Mouse (Mus musculus): ENCODE measurements around the gene Riok1.

The Riok1 gene

DNA sequence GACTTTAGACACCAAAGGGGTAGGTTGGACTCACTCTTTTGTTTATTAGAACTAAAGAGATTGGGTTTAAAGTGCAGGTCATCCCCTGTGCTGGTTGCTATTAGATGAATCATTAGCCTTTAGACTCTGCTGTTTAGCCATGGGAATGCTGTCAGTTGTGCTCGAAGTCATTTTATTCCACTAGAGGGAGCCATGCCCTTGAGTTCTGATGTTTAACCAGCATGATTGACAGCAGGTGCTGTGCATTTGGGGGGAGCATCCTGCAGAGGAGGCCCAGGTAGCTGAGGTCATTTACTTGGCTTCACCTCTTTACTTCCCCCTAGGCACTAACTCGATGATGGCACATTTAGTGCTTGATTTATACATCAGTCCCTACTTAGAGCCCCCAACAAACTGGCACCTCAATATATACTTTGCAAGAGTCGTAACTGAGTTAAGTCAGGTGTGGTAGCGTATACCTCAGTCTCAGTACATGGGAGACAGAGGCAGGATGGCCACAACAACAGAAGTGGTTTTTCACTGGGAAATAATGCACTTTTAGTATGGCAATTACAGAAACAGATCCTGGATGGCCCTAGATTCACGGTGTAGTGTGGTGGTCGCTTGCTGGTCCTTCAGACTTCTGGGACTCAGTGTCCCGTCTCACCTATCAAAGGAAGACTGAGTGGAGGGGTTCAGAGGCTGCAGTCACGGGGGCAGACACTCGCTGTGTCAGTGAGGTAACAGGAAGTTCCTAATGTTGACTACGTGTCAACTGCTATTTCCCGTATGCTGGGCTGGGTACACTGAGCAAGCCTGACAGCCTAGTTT is 28.3 kb downstream of the Riok1 start:
- no peak for DNase-seq

DNA sequence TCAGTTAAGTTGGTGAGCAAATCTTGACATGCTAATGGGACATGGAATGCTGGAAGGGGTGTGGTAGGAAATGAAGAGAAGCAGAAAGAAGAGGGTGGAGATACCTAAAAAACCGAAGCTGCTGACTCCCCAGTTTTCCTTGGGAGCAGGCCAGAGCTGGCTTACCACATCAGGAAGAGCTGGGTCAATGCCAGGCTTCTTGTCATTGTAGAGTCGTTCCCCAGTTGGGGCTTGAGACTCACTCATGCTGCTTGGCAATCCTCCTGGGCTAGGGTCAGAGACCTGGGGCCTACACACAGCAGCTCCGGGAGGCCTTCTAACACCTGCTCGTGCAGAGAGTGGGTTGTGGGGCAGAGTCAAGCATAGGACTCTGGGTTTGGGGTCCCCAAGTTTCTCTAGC is 34.1 kb downstream of the Riok1 start:
- DNase-seq: no peak

DNA sequence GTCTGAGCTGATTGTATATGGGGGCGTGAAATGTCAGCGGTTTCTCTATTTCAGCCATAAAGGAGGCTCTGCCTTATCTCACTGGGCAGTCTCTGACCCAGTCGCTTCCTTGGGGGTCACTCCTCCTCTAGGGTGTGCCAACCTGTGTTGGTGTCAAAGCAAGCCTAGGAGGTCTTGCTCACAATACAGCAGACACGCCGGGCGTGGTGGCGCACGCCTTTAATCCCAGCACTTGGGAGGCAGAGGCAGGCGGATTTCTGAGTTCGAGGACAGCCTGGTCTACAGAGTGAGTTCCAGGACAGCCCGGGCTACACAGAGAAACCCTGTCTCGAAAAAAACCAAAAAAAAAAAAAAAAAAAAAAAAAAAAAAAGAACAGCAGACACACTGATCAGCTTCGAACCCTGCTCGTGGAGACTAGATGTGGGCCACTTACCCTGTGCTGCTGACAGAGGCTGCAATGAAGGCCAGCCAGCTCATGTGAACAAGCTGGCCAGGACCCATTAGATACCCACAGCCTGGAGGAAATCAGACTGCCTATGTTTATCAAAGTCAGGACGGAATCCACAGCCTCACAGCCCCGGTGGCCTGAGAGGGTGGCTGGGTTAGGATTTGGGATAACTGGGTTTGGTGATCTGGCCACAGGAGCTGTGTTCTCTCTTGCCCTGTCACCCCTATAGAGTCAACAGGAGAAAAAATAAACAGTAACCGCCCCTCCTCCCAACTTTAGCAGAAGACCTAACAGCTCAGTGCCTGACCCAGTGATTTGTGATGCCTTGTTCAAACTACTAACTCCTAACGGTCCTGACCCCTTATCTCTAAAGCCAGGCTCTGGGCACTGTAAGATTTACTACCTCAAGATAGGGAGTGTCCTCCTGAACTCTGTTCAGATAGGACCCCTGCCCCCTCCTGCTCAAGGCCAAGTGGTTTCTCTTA is 36.8 kb downstream of the Riok1 start:
- DNase-seq: no peak

DNA sequence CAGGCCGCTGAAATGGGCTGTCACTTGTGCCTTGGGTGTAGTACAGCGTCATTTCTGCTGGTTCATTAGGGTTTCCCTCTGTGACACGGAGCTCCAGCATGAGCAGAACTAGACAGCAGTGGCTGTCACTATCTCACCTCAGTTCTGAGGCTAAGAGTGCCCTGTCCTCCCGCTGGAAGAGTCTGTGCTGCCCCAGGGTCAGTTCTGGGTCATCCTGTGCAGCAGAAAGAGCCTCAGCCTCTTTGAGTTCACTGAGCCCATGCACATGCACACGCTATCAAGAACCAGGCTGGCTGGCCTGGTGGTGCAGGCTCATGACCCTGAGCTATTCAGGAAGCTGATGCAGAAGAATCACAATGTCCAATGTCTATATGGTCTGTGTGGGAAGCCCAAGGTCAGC is 37.6 kb downstream of the Riok1 start:
- DNase-seq: no peak

DNA sequence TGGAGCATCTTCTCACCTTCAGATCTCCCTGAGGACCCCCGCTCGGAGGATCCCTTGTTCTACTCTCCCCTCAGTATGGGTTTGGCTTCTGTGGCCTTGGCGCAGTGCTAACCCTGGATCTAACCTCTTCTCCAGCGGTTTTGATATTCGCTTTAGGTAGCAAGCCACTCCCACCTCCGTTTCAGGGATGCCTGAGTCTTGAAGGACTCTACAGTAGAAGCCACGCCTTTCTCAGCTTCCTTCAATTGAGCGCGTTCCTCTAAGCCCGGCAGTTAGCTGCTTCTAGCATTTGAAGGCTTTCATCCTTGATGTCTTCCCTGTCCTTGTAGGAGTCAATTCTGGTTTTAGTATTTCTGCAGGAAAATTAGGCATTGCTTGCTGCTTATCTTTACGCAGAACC is 40.3 kb downstream of the Riok1 start:
- no peak for DNase-seq

DNA sequence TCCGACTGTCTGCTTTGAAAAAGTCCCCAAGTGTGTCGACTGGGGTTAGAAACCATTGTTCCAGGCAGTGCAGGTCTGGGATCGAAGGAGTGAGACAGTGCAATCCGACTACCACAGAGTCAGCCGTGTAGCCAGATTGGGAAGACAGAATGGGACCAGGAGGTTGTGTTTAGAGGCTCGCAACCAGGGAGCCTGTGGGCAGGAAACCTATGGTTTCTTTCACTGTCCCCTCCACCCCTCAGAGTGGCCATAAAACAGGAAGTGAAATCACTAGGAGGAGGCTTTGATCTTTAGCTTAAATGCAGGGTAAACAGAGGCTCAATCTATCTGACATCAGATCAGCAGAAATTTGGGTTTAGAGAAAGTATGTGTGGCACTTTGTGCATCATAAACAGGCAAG is 42.0 kb downstream of the Riok1 start:
- no peak for DNase-seq

DNA sequence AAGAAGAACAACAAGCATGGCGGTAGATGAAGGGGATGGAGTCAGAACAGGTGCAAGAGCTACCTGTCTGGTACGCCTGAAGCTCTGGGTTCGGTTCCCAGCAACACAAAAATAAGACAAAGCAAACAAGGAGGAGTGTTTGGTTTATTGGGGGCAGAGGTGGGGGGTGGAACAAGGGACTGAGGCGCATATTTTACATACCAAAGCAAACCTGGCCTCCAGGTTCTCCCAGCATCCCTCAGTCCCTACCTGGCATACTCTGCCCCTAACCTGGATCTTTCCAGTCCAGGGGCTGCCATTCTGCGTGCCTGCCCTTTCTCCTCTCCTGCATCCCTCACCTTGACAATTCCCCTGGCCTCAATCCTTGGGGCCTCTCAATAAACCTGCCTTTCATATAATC is 42.6 kb downstream of the Riok1 start:
- no peak for DNase-seq

DNA sequence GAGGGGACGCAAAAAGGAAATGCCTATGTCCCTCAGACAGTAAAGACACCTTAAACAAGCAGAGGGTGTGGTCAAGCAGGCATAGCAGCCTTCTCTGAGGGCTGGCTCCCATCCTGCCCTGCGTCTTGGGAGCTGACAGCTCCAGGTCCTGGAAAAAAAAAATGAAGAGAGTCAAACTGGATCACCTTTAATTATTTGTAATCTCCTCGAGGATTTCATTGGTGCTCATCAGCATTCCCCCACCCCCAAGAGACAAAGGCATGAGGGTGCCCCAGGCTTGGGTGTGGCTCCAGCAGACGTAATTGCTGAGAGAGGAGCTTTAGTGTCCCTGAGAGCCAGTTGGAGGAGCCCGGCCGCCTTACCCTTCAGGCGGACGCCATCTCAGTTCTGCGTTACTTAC is 43.2 kb downstream of the Riok1 start:
- no peak for DNase-seq

DNA sequence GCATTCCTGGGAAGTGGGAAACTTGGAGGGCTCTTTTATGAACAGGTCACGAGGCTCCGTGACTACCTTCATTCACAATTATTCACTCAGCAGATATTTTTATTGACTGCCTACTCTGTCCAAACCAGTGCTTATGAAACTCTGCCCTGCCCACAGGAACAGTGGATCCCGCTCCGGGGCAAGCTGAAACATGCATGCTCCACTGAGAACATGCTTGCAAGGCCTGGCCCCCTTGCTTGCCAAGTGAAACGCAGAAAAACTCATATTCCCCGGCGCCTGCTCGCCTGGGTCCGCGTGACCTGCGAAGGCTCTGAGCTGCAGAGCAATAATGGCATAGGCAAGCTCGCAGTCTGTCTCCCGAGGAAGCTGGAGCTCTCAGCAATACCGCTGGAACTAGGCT is 43.9 kb downstream of the Riok1 start:
- no peak for DNase-seq

DNA sequence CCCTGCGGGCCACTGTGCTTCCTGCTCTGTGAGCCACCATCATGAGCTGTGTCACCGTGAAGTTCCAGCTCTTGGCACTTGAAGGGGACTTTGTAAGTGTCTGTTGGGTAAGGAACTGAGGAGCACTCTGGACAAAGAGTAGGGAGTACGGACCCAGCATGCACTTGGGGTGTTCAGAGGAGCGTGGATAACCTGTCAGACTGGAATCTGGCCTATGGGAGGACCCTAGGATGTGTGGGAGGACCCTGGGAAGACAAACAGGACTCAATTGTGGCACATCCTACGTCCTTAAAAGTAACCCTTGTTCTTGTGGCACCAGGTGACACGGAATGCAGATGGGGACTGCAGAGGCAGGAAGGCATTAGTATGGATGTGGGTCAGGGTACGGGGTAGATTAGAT is 44.4 kb downstream of the Riok1 start:
- no peak for DNase-seq

DNA sequence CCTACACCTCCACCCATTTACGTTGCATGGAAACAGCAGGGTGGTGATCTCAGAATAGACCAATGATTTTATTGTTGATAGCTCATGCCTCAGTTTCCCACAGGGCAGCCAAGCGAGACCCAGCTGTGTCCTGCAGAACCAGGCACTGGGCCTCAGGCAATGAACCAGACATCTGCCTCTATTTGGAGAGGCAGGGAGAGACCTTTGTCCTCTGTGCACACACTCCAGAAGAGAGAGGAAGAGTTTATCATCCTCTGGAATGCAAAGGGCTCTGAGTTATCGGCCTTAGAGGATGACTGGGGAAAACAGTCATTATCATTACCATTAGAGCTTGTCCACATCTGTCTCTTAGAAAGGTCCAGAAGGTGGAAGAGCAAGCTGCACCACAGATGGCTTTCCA is 49.9 kb downstream of the Riok1 start:
- no peak for DNase-seq

DNA sequence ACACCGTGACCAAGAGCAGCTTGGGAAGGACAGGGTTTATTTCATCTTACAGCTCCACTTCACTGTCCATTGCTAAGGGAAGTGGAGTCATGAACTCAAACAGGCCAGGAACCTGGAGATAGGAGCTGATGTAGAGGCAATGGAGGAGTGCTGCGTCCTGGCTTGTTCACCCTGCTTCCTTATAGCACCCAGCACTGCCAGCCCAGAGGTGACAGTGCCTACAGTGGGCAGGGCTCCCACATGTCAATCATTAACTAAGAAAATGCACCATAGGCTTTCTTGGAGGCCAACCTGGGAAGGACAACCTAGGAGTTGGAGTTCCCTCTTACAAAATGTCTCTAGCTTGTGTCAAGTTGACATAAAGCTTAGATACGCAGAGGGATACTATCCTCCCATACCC is 51.2 kb downstream of the Riok1 start:
- DNase-seq: no peak

DNA sequence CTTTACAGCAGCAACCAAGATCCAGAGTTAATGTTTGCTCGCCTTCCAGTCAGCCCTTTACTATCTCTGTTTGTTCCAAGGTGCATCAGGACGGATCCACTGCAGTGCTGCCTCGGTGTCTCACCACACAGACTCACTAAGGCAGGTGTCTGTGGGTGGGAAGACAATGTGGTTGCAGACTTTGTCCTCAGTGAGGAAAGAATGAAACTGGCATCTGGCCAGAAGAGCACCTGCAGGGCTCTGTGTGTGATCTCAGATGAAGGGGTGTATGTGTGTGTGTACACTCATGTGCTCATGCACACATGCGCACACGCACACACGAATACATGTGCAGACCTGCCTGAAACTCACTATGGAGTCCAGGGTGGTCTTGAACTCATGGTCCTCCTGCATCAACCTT is 52.7 kb downstream of the Riok1 start:
- DNase-seq: no peak

DNA sequence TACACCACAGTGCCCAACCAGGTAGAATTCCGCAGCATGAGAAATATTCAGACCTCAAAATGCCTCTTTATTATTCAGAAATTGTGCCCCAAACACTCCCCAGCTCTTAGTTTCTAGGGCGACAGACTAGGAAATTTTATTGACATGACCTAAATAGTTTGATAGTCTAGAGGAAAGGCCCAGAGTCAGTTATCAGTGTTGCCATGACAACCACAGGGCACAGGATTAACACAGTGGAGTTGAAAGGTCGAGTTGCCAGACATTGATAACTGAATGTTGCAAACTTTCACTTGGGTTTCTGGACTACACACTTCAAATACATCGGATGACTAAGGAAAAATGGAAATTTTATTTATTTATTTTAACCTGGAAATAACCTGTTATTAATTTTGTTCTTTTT is 53.1 kb downstream of the Riok1 start:
- DNase-seq: no peak

DNA sequence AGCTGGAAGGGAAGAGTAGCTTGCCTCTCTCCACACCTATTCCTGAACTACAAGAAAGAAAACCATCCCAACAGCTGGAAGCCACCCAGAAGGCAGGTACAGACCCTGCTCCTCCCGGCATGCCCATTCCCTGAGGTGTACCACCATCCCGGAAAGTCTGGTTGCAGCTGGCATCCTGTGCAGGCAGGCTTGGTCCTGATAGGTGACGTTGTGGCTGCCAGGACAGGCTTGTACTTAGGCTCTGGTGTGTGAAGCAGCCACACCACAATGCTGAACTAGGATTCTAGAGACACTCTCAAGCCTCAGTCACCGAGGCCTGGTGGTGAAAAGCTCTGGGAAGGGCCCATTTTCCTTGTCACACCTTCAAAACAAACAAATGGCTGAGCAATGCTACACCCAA is 59.4 kb downstream of the Riok1 start:
- no peak for DNase-seq

DNA sequence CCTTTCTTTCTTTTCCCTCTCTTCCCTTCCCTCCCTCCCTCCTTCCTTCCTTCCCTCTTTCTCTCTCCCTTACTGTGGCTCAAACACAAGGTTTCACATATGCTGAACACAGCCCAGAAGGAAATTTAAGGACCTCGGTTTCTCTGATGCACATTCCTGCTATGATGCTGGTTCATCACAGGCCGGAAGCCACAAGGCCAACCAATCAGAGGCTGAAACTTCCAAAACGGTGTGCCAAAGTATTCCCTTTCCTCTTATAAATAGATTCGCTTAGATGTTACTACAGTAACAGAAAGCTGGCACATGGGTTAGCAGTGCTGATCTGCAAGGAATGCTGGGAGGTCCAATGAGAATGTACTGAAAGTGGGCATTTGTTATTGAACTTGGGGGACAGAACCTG is 66.6 kb downstream of the Riok1 start:
- DNase-seq: no peak

DNA sequence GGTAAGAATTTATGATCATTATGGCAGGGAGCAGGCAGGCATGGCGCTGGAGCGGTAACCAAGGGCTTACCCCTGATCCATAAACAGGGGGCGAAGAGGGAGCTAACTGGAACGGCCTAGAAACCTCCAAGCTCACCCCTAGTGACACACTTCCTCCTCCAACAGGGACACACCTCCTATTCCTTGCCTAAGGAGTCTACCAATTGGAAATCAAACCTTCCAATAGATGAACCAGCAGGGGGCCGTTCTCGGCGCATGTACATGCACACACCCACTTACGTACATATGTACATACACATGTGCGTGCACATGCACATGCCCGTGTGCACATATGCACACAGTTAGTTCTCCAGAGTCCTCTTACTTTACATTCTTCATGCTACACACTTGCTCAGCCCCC is 67.7 kb downstream of the Riok1 start:
- no peak for DNase-seq

DNA sequence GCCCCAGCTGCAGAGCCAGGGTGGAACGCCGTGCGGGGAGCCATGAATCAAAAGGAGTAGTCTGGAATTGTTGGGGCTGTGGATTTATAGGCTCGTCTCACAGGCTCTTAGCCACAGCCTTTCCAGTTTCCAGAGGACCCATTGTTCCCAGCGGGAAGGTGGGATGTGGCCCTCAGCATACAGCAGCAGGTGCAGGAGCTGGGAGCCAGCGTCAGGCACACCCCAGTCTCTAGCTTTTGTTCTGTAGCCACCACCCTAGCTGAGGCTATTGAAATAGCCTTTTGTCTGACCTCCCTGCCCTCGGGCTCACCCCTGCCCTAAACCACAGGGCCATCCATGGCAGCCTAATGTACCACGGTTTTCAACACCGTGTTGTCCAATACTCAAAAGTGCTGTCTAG is 72.3 kb downstream of the Riok1 start:
- DNase-seq: no peak
